Mouse (Mus musculus): ENCODE results near the gene Fgfr2. TPM values are rescaled to one million over a fixed set of nuclear protein-coding genes. Genes with fewer than 3 reads are reported as not detected.

The Fgfr2 gene
- total RNA-seq, 2 experiments from 2014 or later = 47.6 to 49.5 TPM

- Histone ChIP-seq H3K4me3 (no peak overlapping the region), H3K27ac (peak overlapping the region; percentile 48; the same call in 1 of the 2 replicates)
- no peak for TF ChIP-seq CTCF (conservative IDR thresholded peaks at IDR 0.05)
- DNase-seq (ENCODE audit: low spot score in 2 of 2) = no peak
Observed at GRCm38 (mm10) chr7:130119466-130119865, 3003.7 kb downstream of the Fgfr2 start.

- no peak for TF ChIP-seq CTCF (conservative IDR thresholded peaks at IDR 0.05)
- Histone ChIP-seq H3K27ac (peak overlapping the region; percentile 48; the same call in 1 of the 2 replicates), H3K4me3 (no peak overlapping the region)
- no peak for DNase-seq (ENCODE audit: low spot score in 2 of 2)
Observed at GRCm38 (mm10) chr7:130118726-130119125, 3004.4 kb downstream of the Fgfr2 start.

DNA sequence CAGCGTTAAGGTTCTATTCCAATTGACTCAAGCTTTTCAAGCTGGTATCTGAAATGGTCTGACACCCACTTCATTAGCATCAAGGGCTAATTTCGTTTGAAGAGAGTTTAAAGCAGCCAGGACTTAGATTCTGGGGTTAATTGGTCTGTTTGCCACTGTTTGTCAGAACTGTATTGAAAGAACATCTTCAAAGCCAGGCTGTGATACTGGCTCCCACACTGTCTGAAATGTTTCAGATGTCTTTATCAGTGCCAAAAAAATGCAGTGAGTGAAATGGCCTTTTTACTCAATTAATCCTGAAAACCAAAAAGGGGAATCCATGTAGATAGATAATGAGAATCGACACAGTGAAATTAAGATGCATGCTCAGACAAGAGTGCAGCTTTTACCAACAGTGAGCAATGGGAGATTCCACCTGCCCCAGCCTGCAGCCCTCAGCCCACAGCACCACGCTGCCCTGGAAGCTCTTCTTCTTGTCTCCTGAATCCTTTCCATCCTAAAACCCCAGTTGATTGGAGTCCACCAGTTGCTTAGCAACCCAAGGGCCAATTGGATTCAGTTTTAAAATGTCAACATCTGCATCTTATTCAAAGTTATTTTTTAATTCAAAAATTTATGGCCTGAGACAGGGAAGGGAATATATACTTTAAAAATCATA lies 3005.6 kb downstream of the Fgfr2 start:
- H3K4me3 ChIP-seq = no peak overlapping the region
- no peak for TF ChIP-seq CTCF (conservative IDR thresholded peaks at IDR 0.05)
- H3K27ac ChIP-seq = peak overlapping the region; percentile 14; the same call in 1 of the 2 replicates
- no peak for DNase-seq (ENCODE audit: low spot score in 2 of 2)

- DNase-seq (ENCODE audit: low spot score in 2 of 2) = no peak
Observed at GRCm38 (mm10) chr7:130114436-130114835, 3008.7 kb downstream of the Fgfr2 start.

More at GRCm38 (mm10) chr7:130114436-130114835, 3008.7 kb downstream of the Fgfr2 start:
- no peak for TF ChIP-seq CTCF (conservative IDR thresholded peaks at IDR 0.05)
- Histone ChIP-seq H3K27ac (no peak overlapping the region), H3K4me3 (no peak overlapping the region)

Small RNAs within 50 kb of the gene (microRNA-seq; reads per million reads assigned to microRNA genes)
- gene Mir7061 = 0 to 0.37 reads per million in 2 experiments

Other genes with a start within 250 kb of the Fgfr2 start
- 10 to 100 TPM; 45.9 to 46.3 TPM for gene Zranb1, start 192.2 kb downstream of the Fgfr2 start, total RNA-seq (2021)
- 10 to 100 TPM; 44.1 to 47.4 TPM for gene Ctbp2, start 1.0 kb upstream of the Fgfr2 start, total RNA-seq (2021)